Comparison of ENCODE assay signal across 8 mouse cellular contexts in genomic region chr11:88048961-88049670, GRCm38 (mm10). TPM values are rescaled to one million over a fixed set of nuclear protein-coding genes. Genes with fewer than 3 reads are reported as not detected.
DNase-seq lines count a peak whose midpoint lies in the region; ATAC-seq and TF ChIP-seq lines count a peak whose summit lies in the region.

No protein-coding gene starts in this region.

- peak overlapping the region; percentile 100 for H3K27ac ChIP-seq in layer of hippocampus, adult 2 months
- peak overlapping the region; percentile 21; the same call in 1 of the 2 replicates for H3K27ac ChIP-seq in heart, embryonic 16.5 days (ENCODE audit: low read length)
- H3K27ac ChIP-seq in midbrain, embryonic 10.5 days (replicated peaks), result peak overlapping the region; percentile 100

- DNase-seq in layer of hippocampus, adult 2 months (ENCODE audit: low spot score in 2 of 2), result no peak
- no peak for DNase-seq in layer of hippocampus, adult 8-10 months (ENCODE audit: low spot score in 2 of 2)
- peak; percentile 63 for DNase-seq in R1 (ENCODE audit: low read depth, low spot score)
- DNase-seq in midbrain, embryonic 10.5 days (ENCODE audit: low spot score), result no peak
- DNase-seq in right cerebral cortex, adult 18-20 months, result no peak
- DNase-seq in adrenal gland, adult 8-10 months, result no peak
- DNase-seq in lung, adult 18-20 months, result no peak

- H3K9ac ChIP-seq in heart, embryonic 16.5 days (ENCODE audit: low read length), result peak overlapping the region; percentile 100

- H3K36me3 ChIP-seq in heart, embryonic 16.5 days (ENCODE audit: control insufficient read depth, insufficient read depth), result peaks cover 17% of the 10 kb centered on the region
- H3K36me3 ChIP-seq in midbrain, embryonic 10.5 days, result peaks cover 57% of the 10 kb centered on the region

- no peak for ATAC-seq in heart, embryonic 16.5 days (replicated peaks; ENCODE audit: extremely low read depth, insufficient read depth, low FRiP score)

- H3K9me3 ChIP-seq in heart, embryonic 16.5 days (replicated peaks; ENCODE audit: control insufficient read depth, low read length), result no peaks in the 10 kb centered on the region
- no peaks in the 10 kb centered on the region for H3K9me3 ChIP-seq in midbrain, embryonic 10.5 days (replicated peaks)

- 15% methylated on average over 26 of the region's 26 CpGs for WGBS in heart, embryonic 16.5 days
- 40% methylated on average over 26 of the region's 26 CpGs for WGBS in midbrain, embryonic 10.5 days

- TF ChIP-seq CTCF in layer of hippocampus, adult 2 months (conservative IDR thresholded peaks at IDR 0.05), result 0 out of 2 replicates have a peak, but pooled peaks have one; percentile 3

- H3K4me1 ChIP-seq in heart, embryonic 16.5 days (ENCODE audit: control insufficient read depth, insufficient read depth, low read length), result peaks cover 30% of the 10 kb centered on the region
- H3K4me1 ChIP-seq in midbrain, embryonic 10.5 days, result peaks cover 44% of the 10 kb centered on the region

- peak overlapping the region; percentile 88 for H3K4me3 ChIP-seq in layer of hippocampus, adult 2 months
- H3K4me3 ChIP-seq in heart, embryonic 16.5 days (ENCODE audit: low read length), result peak overlapping the region; percentile 94
- peak overlapping the region; percentile 94 for H3K4me3 ChIP-seq in midbrain, embryonic 10.5 days

- peak overlapping the region; percentile 91 for H3K4me2 ChIP-seq in heart, embryonic 16.5 days (ENCODE audit: low read depth, low read length)

- H3K27me3 ChIP-seq in heart, embryonic 16.5 days (ENCODE audit: control insufficient read depth, insufficient read depth, low read length), result no peaks in the 10 kb centered on the region
- no peaks in the 10 kb centered on the region for H3K27me3 ChIP-seq in midbrain, embryonic 10.5 days (ENCODE audit: low read depth, poor library complexity, severe bottlenecking)

RNA-seq across cellular contexts. Expression of gene Srsf1, which starts 1.9 kb away (rescaled TPM):
- 100 to 1,000 TPM; 234 TPM for total RNA-seq in layer of hippocampus, adult 2 months (2021)
- 100 to 1,000 TPM; 208 to 223 (median 218) TPM for total RNA-seq in layer of hippocampus, adult 8-10 months (2022)
- polyA plus RNA-seq in heart, embryonic 16.5 days (2015; fragmentation: Nextera tagmentation; extraction: Ambion mirVana), result 158 and 185 TPM in 2 replicates
- polyA plus RNA-seq in midbrain, embryonic 10.5 days (2016; fragmentation: Nextera tagmentation; extraction: Ambion mirVana), result 413 and 417 TPM in 2 replicates
- total RNA-seq in adrenal gland, adult 8-10 months (2022), result 100 to 1,000 TPM; 230 to 311 (median 252) TPM

RNA-seq across cellular contexts. Expression of gene Vezf1, which starts 19.0 kb away (rescaled TPM):
- 10 to 100 TPM; 22.0 to 22.7 TPM for total RNA-seq in layer of hippocampus, adult 2 months (2021)
- total RNA-seq in layer of hippocampus, adult 8-10 months (2022), result 10 to 100 TPM; 25.0 to 26.5 (median 25.7) TPM
- 22.3 and 24.3 TPM in 2 replicates for polyA plus RNA-seq in heart, embryonic 16.5 days (2015; fragmentation: Nextera tagmentation; extraction: Ambion mirVana)
- polyA plus RNA-seq in midbrain, embryonic 10.5 days (2016; fragmentation: Nextera tagmentation; extraction: Ambion mirVana), result 70.5 and 73.9 TPM in 2 replicates
- total RNA-seq in adrenal gland, adult 8-10 months (2022), result 10 to 100 TPM; 42.1 to 71.0 (median 59.4) TPM

RNA-seq across cellular contexts. Expression of gene Cuedc1, which starts 48.7 kb away (rescaled TPM):
- 10 to 100 TPM; 31.1 to 35.3 TPM for total RNA-seq in layer of hippocampus, adult 2 months (2021)
- total RNA-seq in layer of hippocampus, adult 8-10 months (2022), result 10 to 100 TPM; 30.9 to 38.7 (median 33.4) TPM
- polyA plus RNA-seq in heart, embryonic 16.5 days (2015; fragmentation: Nextera tagmentation; extraction: Ambion mirVana), result 15.2 and 17.6 TPM in 2 replicates
- polyA plus RNA-seq in midbrain, embryonic 10.5 days (2016; fragmentation: Nextera tagmentation; extraction: Ambion mirVana), result 26.4 and 27.2 TPM in 2 replicates
- total RNA-seq in adrenal gland, adult 8-10 months (2022), result 100 to 1,000 TPM in 2 of 4 experiments, 10 to 100 TPM in 2; 46.1 to 114 (median 84.3) TPM

Comparison
In these comparisons a context has a peak if more than half of its experiments do, and no peak if none do; other contexts are left out.
1. H3K27ac ChIP-seq: peak in every context shown above with its lines; median percentile 100 in layer of hippocampus, adult 2 months; 100 in midbrain, embryonic 10.5 days; 21 in heart, embryonic 16.5 days.